Mouse (Mus musculus): ENCODE data around the gene Itpkc. TPM values are rescaled to one million over a fixed set of nuclear protein-coding genes. Genes with fewer than 3 reads are reported as not detected.

Gene Itpkc
- 5.5 and 6.4 TPM in 2 replicates for polyA plus RNA-seq (2015; fragmentation: Nextera tagmentation; extraction: Ambion mirVana)

DNA sequence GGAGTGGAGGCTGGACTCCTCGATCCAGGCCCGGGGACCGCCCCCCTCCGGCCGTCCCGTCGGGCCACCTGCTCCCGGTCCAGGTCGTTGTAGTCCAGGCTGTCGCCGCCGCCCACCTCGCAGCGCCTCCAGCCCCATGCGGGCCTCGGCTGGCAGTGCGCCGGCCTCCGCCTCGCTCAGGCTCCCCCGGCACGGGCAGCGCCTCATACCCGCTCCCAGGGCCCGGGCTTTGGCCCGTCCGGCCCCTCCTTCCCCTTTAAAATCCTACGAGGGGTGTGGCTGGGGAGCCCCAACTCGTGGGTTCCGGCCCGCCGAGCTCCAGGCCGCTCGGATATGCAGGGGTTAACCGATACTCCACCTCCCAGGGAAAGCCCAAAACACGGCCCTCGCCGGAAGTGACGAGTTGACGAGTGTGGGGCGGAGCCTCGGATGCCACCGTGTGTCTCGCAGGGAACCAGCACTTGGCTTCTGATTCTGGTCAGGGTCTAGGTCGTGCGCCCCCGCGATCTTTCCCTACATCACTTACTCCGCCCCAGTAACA, at the start of gene Itpkc:
Itpkc (minus strand) TSS at position 381 of the 541 bp plus-strand sequence.
- Histone ChIP-seq H3K4me1 (ENCODE audit: insufficient read depth, low read length) (peaks cover 47% of the 10 kb centered on the region), H3K9ac (replicated peaks; ENCODE audit: low read length) (peak within 1 kb of the TSS; percentile 92)
- ATAC-seq (ENCODE audit: low FRiP score, low TSS enrichment) = peak; percentile 84

DNA sequence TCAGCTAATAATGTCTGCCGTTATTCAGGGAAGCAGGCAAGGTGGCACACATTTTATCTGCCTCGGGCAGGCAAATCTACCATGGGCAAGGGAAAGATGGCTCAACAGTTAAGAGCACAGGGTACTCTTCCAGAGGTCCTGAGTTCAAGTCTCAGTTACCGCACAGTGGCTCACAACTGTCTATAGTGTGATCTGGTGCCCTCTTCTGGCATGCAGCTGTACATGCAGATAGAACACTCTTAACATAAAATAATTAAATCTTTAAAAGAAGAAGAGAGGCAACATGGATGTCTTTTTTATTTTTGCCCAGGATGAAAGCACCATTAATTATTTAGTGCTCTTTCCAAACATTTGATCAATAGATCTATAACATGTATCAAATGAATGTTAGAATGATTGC, 48.7 kb upstream of the Itpkc start:
- H3K9ac ChIP-seq (replicated peaks; ENCODE audit: low read length) = no peak overlapping the region
- H3K4me1 ChIP-seq (ENCODE audit: insufficient read depth, low read length) = peaks cover 14% of the 10 kb centered on the region
- 95% methylated on average over 3 of the region's 3 CpGs for WGBS
- H3K9me3 ChIP-seq (ENCODE audit: low read length) = no peaks in the 10 kb centered on the region
- H3K4me3 ChIP-seq (ENCODE audit: low read length) = no peak overlapping the region
- no peaks in the 10 kb centered on the region for H3K27me3 ChIP-seq (ENCODE audit: insufficient read depth, low read length)
- peaks cover 55% of the 10 kb centered on the region for H3K36me3 ChIP-seq (ENCODE audit: insufficient read depth, low read length)
- H3K4me2 ChIP-seq (replicated peaks; ENCODE audit: low read depth, low read length) = no peak overlapping the region
- H3K27ac ChIP-seq (ENCODE audit: low read length) = no peak overlapping the region
- no peak for ATAC-seq (ENCODE audit: low FRiP score, low TSS enrichment)

More for the DNA sequence above, at the start of gene Itpkc:
- no peaks in the 10 kb centered on the region for H3K9me3 ChIP-seq (ENCODE audit: low read length)
- peak within 1 kb of the TSS; percentile 91 for H3K4me3 ChIP-seq (ENCODE audit: low read length)
- under 1% methylated on average over 49 of the region's 49 CpGs for WGBS
- no peaks in the 10 kb centered on the region for H3K36me3 ChIP-seq (ENCODE audit: insufficient read depth, low read length)
- H3K4me2 ChIP-seq (replicated peaks; ENCODE audit: low read depth, low read length) = peak within 1 kb of the TSS; percentile 82
- no peaks in the 10 kb centered on the region for H3K27me3 ChIP-seq (ENCODE audit: insufficient read depth, low read length)
- peak within 1 kb of the TSS; percentile 92 for H3K27ac ChIP-seq (ENCODE audit: low read length)

DNA sequence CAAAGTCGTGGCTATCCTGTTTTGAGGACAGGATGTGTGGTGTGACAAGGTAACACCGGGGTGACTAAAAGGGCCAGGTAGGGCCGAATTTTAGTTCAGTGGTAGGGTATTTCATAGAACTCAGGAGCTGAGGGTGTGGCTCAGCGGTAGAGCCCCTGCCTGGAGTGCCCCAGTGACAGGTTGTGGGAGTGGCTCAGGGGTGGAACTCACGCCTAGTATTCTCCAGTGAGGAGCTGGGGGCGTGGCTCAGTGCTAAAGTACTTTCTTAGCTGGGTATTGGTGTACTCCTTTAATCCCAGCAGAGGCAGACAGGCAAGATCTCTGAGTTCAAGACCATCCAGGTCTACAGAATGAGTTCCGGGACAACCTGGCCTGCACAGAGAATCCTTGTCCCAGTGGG, 47.6 kb upstream of the Itpkc start:
- H3K4me3 ChIP-seq (ENCODE audit: low read length) = no peak overlapping the region
- no peak overlapping the region for H3K4me2 ChIP-seq (replicated peaks; ENCODE audit: low read depth, low read length)
- WGBS = 66% methylated on average over 7 of the region's 7 CpGs
- 0 out of 2 replicates have a peak, but pooled peaks have one; percentile 23 for ATAC-seq (ENCODE audit: low FRiP score, low TSS enrichment)
- H3K9me3 ChIP-seq (ENCODE audit: low read length) = no peaks in the 10 kb centered on the region
- no peak overlapping the region for H3K27ac ChIP-seq (ENCODE audit: low read length)
- H3K36me3 ChIP-seq (ENCODE audit: insufficient read depth, low read length) = peaks cover 60% of the 10 kb centered on the region
- H3K4me1 ChIP-seq (ENCODE audit: insufficient read depth, low read length) = peaks cover 2% of the 10 kb centered on the region; the same call in 1 of the 2 replicates
- H3K9ac ChIP-seq (replicated peaks; ENCODE audit: low read length) = no peak overlapping the region
- H3K27me3 ChIP-seq (ENCODE audit: insufficient read depth, low read length) = no peaks in the 10 kb centered on the region

DNA sequence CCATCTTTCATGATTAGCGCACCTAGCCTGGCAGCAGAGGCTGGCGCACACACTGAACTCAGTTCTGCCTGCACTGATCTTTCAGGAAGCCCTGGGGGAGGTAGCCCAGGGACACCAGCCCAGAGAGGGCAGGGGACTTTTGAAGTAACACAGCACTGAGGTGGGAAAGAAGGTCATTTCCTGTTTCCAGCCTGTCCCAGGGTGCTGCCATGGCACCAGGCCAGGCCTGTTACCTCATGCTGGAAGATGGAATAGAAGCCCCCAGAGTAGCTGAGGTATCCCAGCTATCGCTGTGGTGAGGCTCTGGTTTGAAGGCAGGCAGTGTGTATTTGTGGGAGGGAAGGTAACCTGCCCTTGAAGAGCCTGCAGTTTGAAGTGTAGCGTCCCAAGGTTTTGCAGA, 46.5 kb upstream of the Itpkc start:
- Histone ChIP-seq H3K27me3 (ENCODE audit: insufficient read depth, low read length) (no peaks in the 10 kb centered on the region), H3K9ac (replicated peaks; ENCODE audit: low read length) (no peak overlapping the region), H3K36me3 (ENCODE audit: insufficient read depth, low read length) (peaks cover 57% of the 10 kb centered on the region), H3K9me3 (ENCODE audit: low read length) (no peaks in the 10 kb centered on the region), H3K4me3 (ENCODE audit: low read length) (no peak overlapping the region), H3K4me2 (replicated peaks; ENCODE audit: low read depth, low read length) (no peak overlapping the region), H3K4me1 (ENCODE audit: insufficient read depth, low read length) (no peaks in the 10 kb centered on the region), H3K27ac (ENCODE audit: low read length) (no peak overlapping the region)
- WGBS = 82% methylated on average over 4 of the region's 4 CpGs
- ATAC-seq (ENCODE audit: low FRiP score, low TSS enrichment) = 0 out of 2 replicates have a peak, but pooled peaks have one; percentile 7

DNA sequence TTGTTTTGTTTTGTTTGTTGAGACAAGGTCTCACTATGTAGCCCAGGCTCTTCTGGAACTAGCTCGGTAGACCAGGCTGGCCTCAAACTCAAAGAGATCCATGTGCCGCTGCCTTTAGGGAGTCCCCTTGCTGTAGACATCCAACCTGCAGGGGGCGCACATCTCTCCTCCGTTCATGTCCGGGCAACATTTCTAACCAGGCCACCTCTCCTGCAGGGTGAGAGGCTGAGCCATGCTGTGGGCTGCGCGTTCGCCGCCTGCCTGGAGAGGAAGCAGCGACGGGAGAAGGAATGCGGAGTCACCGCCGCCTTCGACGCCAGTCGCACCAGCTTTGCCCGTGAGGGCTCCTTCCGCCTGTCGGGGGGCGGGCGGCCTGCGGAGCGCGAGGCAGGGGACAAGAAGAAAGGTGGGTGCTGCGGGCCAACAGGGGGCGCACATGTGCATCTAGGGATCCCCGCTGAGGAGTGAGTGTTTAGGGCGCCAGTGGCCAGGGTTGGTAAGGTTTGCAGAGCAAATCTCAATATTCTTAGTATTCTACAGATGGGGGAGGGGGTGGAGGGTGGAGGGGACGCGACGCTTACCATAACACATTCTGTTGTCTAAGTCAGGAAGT, 45.4 kb upstream of the Itpkc start:
- 0 out of 2 replicates have a peak, but pooled peaks have one; percentile 27 for ATAC-seq (ENCODE audit: low FRiP score, low TSS enrichment)
- Histone ChIP-seq H3K9ac (replicated peaks; ENCODE audit: low read length) (no peak overlapping the region), H3K27ac (ENCODE audit: low read length) (no peak overlapping the region), H3K4me1 (ENCODE audit: insufficient read depth, low read length) (no peaks in the 10 kb centered on the region), H3K4me2 (replicated peaks; ENCODE audit: low read depth, low read length) (no peak overlapping the region), H3K36me3 (ENCODE audit: insufficient read depth, low read length) (peaks cover 64% of the 10 kb centered on the region), H3K4me3 (ENCODE audit: low read length) (no peak overlapping the region), H3K9me3 (ENCODE audit: low read length) (no peaks in the 10 kb centered on the region), H3K27me3 (ENCODE audit: insufficient read depth, low read length) (no peaks in the 10 kb centered on the region)
- WGBS = 52% methylated on average over 32 of the region's 32 CpGs

DNA sequence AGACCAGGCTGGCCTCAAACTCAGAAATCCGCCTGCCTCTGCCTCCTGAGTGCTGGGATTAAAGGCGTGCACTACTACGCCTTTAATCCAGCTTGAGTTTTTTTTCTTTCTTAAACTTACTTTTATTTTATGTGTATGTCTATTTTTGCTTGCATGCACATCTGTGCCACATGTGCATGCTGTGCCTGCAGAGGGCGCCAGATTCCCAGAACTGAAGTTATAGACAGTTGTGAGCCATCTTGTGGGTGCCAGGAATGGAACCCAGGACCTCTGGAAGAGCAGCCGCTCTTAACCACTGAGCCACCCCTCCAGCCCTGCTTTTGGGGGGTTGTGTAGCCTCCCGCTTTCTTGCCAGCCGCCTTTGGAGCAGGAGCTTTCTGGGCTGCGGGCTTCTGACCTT, 43.0 kb upstream of the Itpkc start:
- WGBS = 90% methylated on average over 8 of the region's 8 CpGs
- Histone ChIP-seq H3K27me3 (ENCODE audit: insufficient read depth, low read length) (no peaks in the 10 kb centered on the region), H3K9me3 (ENCODE audit: low read length) (no peaks in the 10 kb centered on the region), H3K4me3 (ENCODE audit: low read length) (no peak overlapping the region), H3K36me3 (ENCODE audit: insufficient read depth, low read length) (peaks cover 54% of the 10 kb centered on the region), H3K9ac (replicated peaks; ENCODE audit: low read length) (no peak overlapping the region), H3K4me1 (ENCODE audit: insufficient read depth, low read length) (no peaks in the 10 kb centered on the region), H3K4me2 (replicated peaks; ENCODE audit: low read depth, low read length) (no peak overlapping the region), H3K27ac (ENCODE audit: low read length) (no peak overlapping the region)
- no peak for ATAC-seq (ENCODE audit: low FRiP score, low TSS enrichment)

DNA sequence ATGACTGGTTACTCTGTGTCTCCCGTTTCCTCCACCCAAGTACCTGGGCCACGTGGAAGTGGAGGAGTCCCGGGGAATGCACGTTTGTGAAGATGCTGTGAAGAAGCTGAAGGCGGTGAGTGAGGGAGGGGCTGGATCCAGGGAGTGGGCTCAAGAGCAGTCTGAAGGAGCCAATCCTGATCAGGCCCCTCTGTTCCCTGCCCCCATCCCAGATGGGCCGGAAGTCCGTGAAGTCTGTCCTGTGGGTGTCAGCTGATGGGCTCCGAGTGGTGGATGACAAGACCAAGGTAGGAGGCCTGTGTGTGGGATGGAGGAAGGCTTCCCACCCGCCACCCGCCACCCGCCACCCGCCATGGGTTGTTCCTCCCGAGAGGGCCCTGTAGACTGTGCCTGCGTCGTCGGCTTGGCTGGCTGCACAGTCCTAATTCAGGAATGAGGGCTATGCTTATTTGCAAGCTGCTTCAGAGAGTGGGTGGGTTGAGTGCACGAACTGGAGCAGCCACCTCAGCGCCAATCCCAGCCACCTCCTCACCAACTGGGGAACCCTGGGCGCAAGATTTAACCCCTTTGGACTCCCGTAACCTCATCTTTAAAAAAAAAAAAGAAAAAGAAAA, 38.2 kb upstream of the Itpkc start:
- no peak overlapping the region for H3K4me3 ChIP-seq (ENCODE audit: low read length)
- no peaks in the 10 kb centered on the region for H3K27me3 ChIP-seq (ENCODE audit: insufficient read depth, low read length)
- no peaks in the 10 kb centered on the region for H3K9me3 ChIP-seq (ENCODE audit: low read length)
- no peak overlapping the region for H3K27ac ChIP-seq (ENCODE audit: low read length)
- H3K36me3 ChIP-seq (ENCODE audit: insufficient read depth, low read length) = peaks cover 36% of the 10 kb centered on the region
- no peak for ATAC-seq (ENCODE audit: low FRiP score, low TSS enrichment)
- no peak overlapping the region for H3K4me2 ChIP-seq (replicated peaks; ENCODE audit: low read depth, low read length)
- no peak overlapping the region for H3K9ac ChIP-seq (replicated peaks; ENCODE audit: low read length)
- WGBS = 71% methylated on average over 19 of the region's 20 CpGs
- H3K4me1 ChIP-seq (ENCODE audit: insufficient read depth, low read length) = no peaks in the 10 kb centered on the region

DNA sequence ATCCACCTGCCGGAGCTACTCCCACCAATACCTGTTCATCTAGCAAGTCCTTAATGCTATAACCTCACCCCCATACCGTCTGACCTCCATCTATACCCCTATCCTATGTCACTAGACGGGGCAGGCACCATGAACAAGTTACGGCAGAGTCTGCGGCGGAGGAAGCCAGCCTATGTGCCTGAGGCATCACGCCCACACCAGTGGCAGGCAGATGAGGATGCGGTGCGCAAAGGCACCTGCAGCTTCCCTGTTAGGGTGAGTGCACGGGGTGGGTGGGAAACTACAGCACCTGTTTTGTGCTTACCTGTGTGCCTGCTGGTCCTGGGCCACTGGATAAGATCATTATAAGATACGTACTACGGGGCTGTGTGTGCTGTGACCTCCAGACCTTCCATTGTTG, 36.3 kb upstream of the Itpkc start:
- no peak for ATAC-seq (ENCODE audit: low FRiP score, low TSS enrichment)
- Histone ChIP-seq H3K4me3 (ENCODE audit: low read length) (no peak overlapping the region), H3K9me3 (ENCODE audit: low read length) (no peaks in the 10 kb centered on the region), H3K4me2 (replicated peaks; ENCODE audit: low read depth, low read length) (no peak overlapping the region), H3K9ac (replicated peaks; ENCODE audit: low read length) (no peak overlapping the region), H3K27ac (ENCODE audit: low read length) (no peak overlapping the region), H3K4me1 (ENCODE audit: insufficient read depth, low read length) (peaks cover 8% of the 10 kb centered on the region), H3K36me3 (ENCODE audit: insufficient read depth, low read length) (peaks cover 26% of the 10 kb centered on the region), H3K27me3 (ENCODE audit: insufficient read depth, low read length) (no peaks in the 10 kb centered on the region)
- 85% methylated on average over 12 of the region's 12 CpGs for WGBS

DNA sequence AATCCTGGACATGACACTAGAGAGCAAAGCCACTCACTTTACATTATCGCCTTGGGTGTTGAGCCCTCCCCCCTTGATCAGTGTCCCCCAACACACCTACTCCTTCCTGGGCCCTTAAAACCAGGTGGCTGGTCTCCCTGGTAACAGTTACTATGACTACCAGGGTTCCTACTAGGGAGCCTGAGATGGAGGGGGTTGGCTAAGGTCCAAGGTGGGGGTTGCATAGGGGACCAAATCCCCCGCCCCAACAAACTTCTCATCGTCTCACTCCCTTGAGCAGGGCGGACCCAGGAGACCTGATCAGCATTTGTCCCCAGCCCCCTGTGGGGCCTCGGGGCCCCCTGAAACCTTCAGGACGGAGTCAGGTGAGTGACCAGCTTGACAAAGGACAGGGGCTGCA, 33.4 kb upstream of the Itpkc start:
- no peaks in the 10 kb centered on the region for H3K27me3 ChIP-seq (ENCODE audit: insufficient read depth, low read length)
- WGBS = 73% methylated on average over 6 of the region's 6 CpGs
- no peak overlapping the region for H3K4me2 ChIP-seq (replicated peaks; ENCODE audit: low read depth, low read length)
- H3K9me3 ChIP-seq (ENCODE audit: low read length) = no peaks in the 10 kb centered on the region
- H3K4me1 ChIP-seq (ENCODE audit: insufficient read depth, low read length) = peaks cover 30% of the 10 kb centered on the region
- no peak for ATAC-seq (ENCODE audit: low FRiP score, low TSS enrichment)
- H3K4me3 ChIP-seq (ENCODE audit: low read length) = no peak overlapping the region
- H3K36me3 ChIP-seq (ENCODE audit: insufficient read depth, low read length) = peaks cover 8% of the 10 kb centered on the region; the same call in 1 of the 2 replicates
- no peak overlapping the region for H3K27ac ChIP-seq (ENCODE audit: low read length)
- no peak overlapping the region for H3K9ac ChIP-seq (replicated peaks; ENCODE audit: low read length)

DNA sequence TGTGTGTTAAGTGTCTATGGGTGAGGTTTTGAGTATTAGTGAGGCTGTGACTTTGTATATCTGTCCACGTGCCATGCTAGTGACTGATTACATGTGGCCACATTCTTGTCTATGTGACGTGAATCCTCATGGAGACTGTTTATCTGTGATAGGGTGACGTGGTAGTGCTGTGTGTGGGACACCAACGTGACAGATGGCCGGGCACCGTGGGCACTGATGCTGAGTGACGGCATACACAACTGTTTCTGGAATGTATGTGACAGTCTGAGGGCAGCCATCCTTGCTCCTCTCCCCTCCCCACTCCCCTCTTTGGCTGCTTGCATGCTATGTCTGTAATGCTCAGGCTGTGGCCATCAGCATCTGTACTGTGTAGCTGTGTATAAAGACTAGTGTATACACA, 32.4 kb upstream of the Itpkc start:
- Histone ChIP-seq H3K4me2 (replicated peaks; ENCODE audit: low read depth, low read length) (no peak overlapping the region), H3K9me3 (ENCODE audit: low read length) (no peaks in the 10 kb centered on the region), H3K27ac (ENCODE audit: low read length) (no peak overlapping the region), H3K36me3 (ENCODE audit: insufficient read depth, low read length) (peaks cover 8% of the 10 kb centered on the region; the same call in 1 of the 2 replicates), H3K4me1 (ENCODE audit: insufficient read depth, low read length) (peaks cover 30% of the 10 kb centered on the region), H3K9ac (replicated peaks; ENCODE audit: low read length) (no peak overlapping the region), H3K4me3 (ENCODE audit: low read length) (no peak overlapping the region), H3K27me3 (ENCODE audit: insufficient read depth, low read length) (no peaks in the 10 kb centered on the region)
- ATAC-seq (ENCODE audit: low FRiP score, low TSS enrichment) = no peak
- WGBS = 81% methylated on average over 7 of the region's 7 CpGs
